Mouse (Mus musculus): ENCODE measurements around the gene Gmfg.

The Gmfg gene

DNA sequence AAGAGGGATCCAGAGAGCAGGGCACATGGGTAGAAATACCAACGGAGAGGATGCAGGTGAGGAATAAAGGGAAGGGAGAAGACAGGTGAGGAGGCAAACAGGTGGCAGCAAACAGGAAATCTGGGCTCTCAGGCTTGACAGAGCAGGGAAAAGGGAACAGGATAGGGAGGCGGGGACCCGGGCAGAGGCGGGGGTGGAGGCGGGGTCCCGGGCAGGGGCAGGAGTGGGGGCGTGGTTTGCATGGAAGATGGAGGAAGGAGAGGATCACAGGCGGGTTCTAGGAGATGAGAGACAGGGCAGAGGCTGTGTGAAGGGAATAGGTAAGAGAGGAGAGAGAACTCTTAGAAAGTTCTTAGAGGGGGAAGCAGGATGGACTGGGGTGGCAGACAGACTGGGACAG, 41.6 kb downstream of the Gmfg start:
- DNase-seq (ENCODE audit: extremely low read depth, low read depth), result no peak

DNA sequence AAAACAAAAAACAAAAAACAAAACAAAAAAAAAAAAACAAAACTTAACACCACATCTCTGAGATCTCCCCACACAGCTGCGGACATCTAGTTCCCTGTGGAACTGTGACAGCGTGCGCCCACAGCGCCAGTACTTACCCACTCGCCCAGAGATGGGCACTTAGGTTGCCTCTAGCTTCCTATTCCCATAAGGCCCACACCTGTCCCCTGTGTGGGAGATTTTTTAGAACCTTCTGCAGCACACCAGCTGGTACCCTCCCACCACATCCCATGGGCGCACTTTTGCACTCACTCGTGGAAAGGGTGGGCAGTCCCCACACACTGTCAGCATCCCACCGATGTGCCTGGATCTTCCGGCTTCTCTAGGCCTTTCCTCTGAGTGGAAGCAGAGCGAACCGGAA, 45.6 kb downstream of the Gmfg start:
- DNase-seq (ENCODE audit: extremely low read depth, low read depth), result no peak

DNA sequence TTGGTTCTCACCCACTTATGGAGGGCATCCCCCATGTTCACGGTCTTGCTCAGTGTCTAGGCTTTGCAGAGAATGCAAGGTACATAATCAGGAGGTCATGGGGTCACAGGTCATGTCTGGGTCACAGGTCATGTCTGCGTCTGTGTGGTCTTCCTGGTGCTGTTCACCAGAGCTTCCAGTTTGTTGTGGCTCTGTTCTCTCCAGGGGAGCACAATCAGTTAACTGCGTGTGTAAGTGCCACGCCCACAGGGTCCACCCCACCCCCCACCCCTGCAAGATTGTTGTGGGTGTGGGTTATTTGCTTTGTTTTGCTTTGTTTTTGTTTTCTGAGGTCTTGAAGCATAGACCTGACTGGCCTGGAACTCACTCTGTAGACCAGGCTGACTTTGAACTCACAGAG, 46.9 kb downstream of the Gmfg start:
- DNase-seq (ENCODE audit: extremely low read depth, low read depth), result no peak

DNA sequence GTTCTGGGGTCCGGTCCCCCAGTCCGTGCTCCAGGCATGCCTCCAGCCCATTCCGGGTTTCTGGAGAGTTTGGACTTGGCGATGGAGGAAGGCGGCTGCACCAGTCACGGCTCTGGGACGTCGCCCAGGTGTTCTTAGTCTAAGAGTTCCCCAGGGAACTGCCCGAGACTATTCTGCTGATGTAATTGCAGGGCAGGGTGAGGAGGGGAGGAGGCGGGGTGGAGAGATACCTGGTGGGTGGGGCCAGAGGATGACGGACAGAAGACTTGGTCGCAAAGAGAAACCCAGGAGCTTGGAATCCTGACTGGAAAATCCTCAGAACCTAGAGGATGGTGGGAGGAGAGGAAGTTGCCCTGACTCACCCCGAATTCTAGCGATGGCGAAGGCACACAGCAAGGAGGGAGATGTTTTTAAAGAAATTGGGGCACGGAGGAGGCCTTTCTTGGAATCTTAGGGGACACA, 50.8 kb downstream of the Gmfg start:
- no peak for DNase-seq (ENCODE audit: extremely low read depth, low read depth)

DNA sequence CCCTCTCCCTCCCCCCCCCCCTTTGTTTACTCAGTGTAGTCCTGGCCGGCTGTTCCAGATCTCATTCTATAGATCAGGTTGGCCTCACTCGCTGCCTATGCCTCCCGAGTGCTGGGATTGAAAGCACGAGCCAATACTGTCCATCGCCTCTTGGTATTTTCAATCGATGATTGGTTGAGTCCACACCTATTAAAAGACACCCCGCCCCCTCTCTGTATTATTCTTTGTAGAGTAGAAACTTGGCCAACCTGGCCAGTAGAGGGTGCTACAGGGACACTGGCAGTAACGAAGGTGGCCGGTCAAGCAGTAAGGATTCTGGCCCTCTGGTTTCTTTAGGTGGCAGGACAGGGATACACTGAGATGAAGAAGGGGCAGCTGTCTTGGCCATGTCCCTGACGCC, 53.2 kb downstream of the Gmfg start:
- DNase-seq (ENCODE audit: extremely low read depth, low read depth), result no peak

DNA sequence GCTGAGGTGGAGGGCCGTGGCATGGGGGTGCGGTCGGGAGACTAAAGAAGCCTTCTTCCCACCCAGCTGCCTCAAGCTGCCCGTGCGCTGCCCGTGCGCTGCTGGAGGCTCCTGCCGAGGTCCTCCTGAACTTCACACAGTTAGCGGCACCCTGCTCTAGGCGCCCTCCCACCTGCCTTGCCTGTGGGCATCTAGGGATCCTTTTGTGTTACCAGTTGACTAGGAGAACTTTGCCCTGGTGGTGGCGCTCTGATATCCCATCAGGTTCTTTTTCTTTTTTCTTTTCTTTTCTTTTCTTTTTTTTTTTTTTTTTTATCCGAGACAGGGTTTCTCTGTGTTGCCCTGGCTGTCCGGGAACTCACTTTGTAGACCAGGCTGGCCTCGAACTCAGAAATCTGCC, 53.7 kb downstream of the Gmfg start:
- DNase-seq (ENCODE audit: extremely low read depth, low read depth), result no peak

DNA sequence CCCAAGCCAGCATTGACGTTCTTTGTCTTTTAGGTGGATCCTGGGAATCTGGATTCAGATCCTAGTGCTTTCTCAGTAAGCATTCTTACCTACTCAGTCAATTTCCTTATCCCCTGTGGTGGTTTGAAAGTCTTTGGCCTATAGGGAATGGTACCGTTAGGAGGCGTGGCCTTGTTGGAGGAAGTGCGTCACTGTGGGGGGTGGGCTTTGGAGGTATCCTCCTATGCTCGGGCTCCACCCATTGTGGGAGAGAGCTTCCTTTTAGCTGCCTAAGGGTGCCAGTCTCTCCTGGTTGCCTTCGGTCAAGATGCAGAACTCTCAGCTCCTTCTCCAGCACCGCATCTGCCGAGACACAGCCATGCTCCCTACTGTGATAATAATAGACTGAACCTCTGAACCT, 55.1 kb downstream of the Gmfg start:
- DNase-seq (ENCODE audit: extremely low read depth, low read depth), result no peak

DNA sequence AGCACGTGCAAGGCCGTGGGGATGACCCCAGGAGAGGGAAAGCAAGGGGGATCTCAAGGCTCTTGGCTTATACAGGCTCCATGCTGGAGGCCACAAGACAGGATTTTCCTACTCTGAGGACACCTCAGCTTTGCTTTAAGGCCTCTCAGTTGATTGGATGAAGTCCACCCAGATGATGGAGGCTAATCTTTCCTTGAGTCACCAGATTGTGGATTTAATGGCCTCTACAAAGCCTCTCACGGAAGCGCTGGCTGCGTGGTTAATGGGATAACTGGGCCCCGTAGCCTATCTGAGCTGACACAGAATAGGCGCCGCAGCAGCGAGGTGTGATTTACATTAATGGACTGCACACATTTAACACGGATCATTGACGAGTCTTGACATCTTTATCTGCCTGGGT, 58.2 kb downstream of the Gmfg start:
- no peak for DNase-seq (ENCODE audit: extremely low read depth, low read depth)
